Mouse (Mus musculus) spleen, adult 2 months (tissue): ENCODE measurements at regions not wholly inside any gene's neighbourhood (a gene's known extent, or its start where the extent isn't known, plus 50 kb on each side); places are given as distances from the start of the nearest gene placed in this dataset.

ENCODE experiments used
- CTCF ChIP-seq: fragments of 200-500 bp; IDR thresholded peaks from 2 replicates; pipeline ENCODE4 v1.5.1; 2011; ENCODE audit warnings: mild to moderate bottlenecking, inconsistent platforms; ENCODE audit not compliant: insufficient read depth, insufficient read length, insufficient replicate concordance; ENCODE audit errors: extremely low read depth
- POLR2A ChIP-seq: fragments of 200-500 bp; IDR thresholded peaks from 2 replicates; pipeline ENCODE4 v1.6.1; 2011; ENCODE audit warnings: low read depth, low read length, inconsistent platforms

- no peak for TF ChIP-seq CTCF
- TF ChIP-seq POLR2A, result no peak
Observed at GRCm38 (mm10) chr15:51403581-51403980, 2481.1 kb upstream of the Gm7489 start.
